Mouse (Mus musculus) heart, postnatal 0 days (tissue): ENCODE data around the gene Arhgap15.

ENCODE experiments used
- CTCF ChIP-seq: IDR thresholded peaks from 2 replicates; pipeline ENCODE4 v1.5.1; 2016; ENCODE audit warnings: antibody characterized with exemption, control low read depth, low read depth
- EP300 ChIP-seq: IDR thresholded peaks from 2 replicates; pipeline ENCODE4 v1.6.1; 2016; ENCODE audit warnings: antibody characterized with exemption, low read depth

DNA sequence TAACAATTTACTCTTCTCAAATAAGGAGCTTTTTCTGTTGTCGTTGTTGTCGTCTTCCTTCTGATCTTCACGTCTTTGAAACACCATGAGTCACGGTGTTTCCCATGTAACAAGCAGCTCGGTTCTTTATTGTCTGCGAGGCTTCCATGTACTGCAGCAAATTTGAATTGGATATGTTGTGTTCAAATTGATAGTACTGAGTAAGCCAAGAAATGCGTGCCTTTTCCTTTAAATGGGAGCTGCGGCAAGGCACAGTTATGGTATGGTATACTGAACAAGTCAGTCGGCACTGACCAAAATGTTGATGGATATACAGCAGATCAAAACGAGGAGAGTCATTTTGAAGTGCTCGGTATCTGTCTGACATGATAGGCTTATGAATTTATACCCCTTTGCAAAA is 229.1 kb downstream of the Arhgap15 start:
- TF ChIP-seq CTCF (no peak), EP300 (no peak)
